Mouse (Mus musculus): Measurements from ENCODE around the gene Rsph14. TPM values are rescaled to one million over a fixed set of nuclear protein-coding genes. Genes with fewer than 3 reads are reported as not detected.

Gene Rsph14
- polyA plus RNA-seq (2017; shearing (Covaris generic)), result not detected

DNA sequence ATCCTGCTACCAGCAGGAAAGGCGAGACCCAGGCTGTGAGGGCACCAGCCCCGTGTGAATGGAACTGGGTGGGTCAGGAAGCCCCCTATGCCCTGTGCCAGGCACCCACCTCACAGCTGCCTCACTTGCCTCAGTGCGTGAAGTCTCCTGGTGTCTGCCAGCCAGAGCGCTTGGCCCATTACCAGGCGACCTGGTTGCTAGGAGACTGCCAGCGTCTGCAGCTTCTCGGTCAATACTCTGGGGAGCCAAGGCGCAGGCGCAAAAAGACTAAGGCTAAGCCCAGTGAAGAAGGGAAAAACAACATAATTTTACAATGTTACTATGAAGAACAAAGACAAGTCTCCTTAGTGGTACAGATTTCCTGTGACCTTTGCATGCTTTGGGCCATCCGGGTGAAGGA is at the start of gene Rsph14:
Gene Rsph14, minus strand, starts transcription at position 192 of the 400 bp plus-strand sequence.

GRCm38 (mm10) chr10:75060217-75060842 is 27.9 kb upstream of the Rsph14 start, which contains the start of gene Bcr:
Gene Bcr (plus strand): TSS chr10:75060592.

DNA sequence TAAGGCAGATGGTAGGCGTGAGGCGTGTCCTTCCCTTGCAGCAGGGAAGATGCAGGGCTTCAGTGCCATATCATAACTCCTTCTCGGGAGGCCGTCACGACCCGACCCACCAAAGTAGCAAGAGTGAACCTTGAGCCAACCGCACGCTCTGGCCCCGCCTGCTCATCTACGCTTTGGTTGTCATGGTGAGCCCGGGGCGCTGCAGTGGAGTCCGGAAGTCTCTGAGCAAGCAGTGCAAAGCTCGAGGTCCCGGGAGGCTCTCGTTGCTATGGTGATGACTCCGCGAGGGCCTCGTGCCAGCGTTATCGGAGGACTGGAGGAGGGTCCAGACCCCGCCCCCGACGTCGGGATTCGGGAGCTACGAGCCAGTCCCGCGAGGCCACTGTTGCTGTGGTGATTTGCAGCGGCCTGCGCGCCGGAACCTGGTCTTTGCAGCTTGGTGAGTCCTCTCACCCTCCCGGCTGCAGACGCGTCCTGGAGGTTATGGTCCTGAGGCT is 4.5 kb upstream of the Rsph14 start, which contains the start of gene Rab36:
Gene Rab36, plus strand, starts transcription at position 176 of the 497 bp plus-strand sequence.

DNA sequence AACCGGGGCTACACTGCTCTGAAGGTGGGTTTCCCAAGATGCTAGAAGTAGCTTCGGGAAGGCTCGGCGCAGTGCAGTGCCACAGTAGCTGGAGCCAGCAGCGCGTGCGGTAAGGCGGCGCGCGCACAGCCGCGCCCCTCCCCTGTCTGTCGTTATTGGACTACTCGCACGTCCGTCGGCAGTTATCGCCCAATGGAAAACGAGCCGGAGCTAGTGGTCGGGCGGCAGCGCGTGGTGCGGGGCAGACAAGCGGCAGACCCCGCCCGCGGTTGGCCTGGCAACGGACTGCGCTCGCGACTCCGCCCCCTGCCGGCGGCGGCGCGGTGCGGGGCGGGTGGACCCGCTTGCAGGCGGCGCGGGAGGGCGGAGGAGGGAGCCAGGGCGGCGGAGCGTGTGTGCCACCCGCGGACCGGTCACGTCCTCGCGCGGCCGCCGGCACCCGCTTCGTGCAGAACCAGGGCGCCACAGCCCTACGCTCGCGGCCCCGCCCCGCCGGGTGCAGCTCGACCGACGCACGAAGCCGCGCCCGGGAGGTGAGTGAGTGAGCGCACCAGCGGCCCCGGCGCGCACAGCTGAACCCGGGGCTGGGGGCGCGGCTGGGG is 65.4 kb downstream of the Rsph14 start, which contains the start of gene Gnaz:
Gene Gnaz, plus strand, starts transcription at position 328 of the 602 bp plus-strand sequence.

Other genes starting within 250 kb of the Rsph14 start
- gene Gnaz, start 65.4 kb downstream of the Rsph14 start, polyA plus RNA-seq (2017; shearing (Covaris generic)), result 1 to 10 TPM in 1 of 2 experiments, under 1 TPM in 1; 0.17 to 2.1 TPM
- gene Rab36, start 4.5 kb upstream of the Rsph14 start, polyA plus RNA-seq (2017; shearing (Covaris generic)), result 1 to 10 TPM; 1.1 to 3.5 TPM
- gene Bcr, start 28.0 kb upstream of the Rsph14 start, polyA plus RNA-seq (2017; shearing (Covaris generic)), result 1 to 10 TPM; 3.1 to 5.2 TPM
- gene Specc1l, start 179.5 kb upstream of the Rsph14 start, polyA plus RNA-seq (2017; shearing (Covaris generic)), result 10 to 100 TPM; 46.4 to 59.1 TPM

Data from inflammation-experienced regulatory T-cells (primary cell).